Mouse (Mus musculus) ES-E14 (cell line): ENCODE data around the gene Igf2r.

ENCODE experiments used
- HCFC1 ChIP-seq: IDR thresholded peaks from 2 replicates; pipeline ENCODE4 v1.6.1; 2012; ENCODE audit warnings: low read length, inconsistent platforms, borderline replicate concordance; ENCODE audit not compliant: insufficient read depth
- ZC3H11A ChIP-seq: IDR thresholded peaks from 2 replicates; pipeline ENCODE4 v1.6.1; 2012; ENCODE audit warnings: low read depth, mild to moderate bottlenecking, inconsistent platforms, low read length, borderline replicate concordance
- ZNF384 ChIP-seq: IDR thresholded peaks from 2 replicates; pipeline ENCODE4 v1.6.1; 2012; ENCODE audit warnings: low read depth, low read length, inconsistent platforms

GRCm38 (mm10) chr17:12751641-12752040, 17.8 kb downstream of the Igf2r start:
- TF ChIP-seq ZNF384 = no peak
- TF ChIP-seq ZC3H11A = no peak
- TF ChIP-seq HCFC1 = no peak
